Mouse (Mus musculus) heart, postnatal 0 days (tissue): Measurements from ENCODE around the gene Nbeal2.

Experiments used
- CTCF ChIP-seq: IDR thresholded peaks from 2 replicates; pipeline ENCODE4 v1.5.1; 2016; ENCODE audit warnings: antibody characterized with exemption, control low read depth, low read depth
- EP300 ChIP-seq: IDR thresholded peaks from 2 replicates; pipeline ENCODE4 v1.6.1; 2016; ENCODE audit warnings: antibody characterized with exemption, low read depth

DNA sequence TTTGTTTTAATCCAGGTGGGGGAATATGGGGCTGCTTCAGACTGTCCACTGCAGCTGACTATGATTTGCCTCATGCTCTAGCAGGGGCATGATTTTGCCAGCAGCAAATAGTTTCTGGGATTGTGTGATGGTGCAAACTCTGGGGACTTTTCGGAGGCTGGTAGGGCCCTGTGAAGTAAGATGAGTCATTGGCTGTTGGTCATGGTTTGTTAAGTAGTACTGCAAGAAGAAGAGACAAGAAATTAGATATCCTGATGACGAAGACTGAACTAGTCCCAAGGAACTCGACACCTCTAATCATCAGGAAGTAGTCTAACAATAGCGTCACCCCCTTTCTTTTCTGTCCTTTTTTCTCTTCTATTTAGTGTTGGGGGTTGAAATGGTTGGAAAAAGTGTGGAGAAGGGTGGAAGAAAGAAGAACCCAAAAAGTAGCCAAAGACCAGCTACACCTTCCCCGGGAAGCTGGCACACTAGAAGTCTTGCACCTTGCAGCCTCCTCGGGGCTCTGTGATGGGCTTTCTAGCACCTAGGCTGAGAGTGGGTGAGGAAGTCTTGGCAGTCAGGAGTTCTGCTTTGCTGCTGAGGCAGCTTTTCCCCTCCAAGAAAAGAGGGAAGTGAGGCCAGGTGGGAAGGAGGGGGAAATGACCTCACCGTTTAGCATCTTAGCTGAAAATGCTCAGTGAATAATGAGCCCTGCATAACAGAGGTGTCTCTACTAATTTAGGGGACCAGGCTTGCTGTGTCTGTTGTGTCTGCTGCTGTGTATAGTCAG lies 27.0 kb upstream of the Nbeal2 start:
- no peak for TF ChIP-seq CTCF
- TF ChIP-seq EP300 = no peak
